Mouse (Mus musculus) left cerebral cortex, adult 2 months (tissue): ENCODE measurements around the gene Mrpl37. TPM values are rescaled to one million over a fixed set of nuclear protein-coding genes. Genes with fewer than 3 reads are reported as not detected.
"Not testable (repeated sequence)": the region's sequence is repeated elsewhere in the genome, so short reads cannot be mapped to it uniquely, and the experiment has no call there.

Experiments used
- DNase-seq, 2 experiments: peaks; one replicate each; pipeline ENCODE4 v3.0.0; 2021 to 2022; ENCODE audit warnings: low spot score in 2 of 2, mixed read lengths in 1 of 2; ENCODE audit errors: extremely low spot score in 1 of 2
- H3K27ac ChIP-seq: fragments of 200-600 bp; 2 replicates; pipeline ENCODE4 v1.8.1; 2022
- H3K4me3 ChIP-seq: fragments of 200-600 bp; 2 replicates; pipeline ENCODE4 v1.8.1; 2022
- CTCF ChIP-seq: fragments of 200-600 bp; IDR thresholded peaks from 2 replicates; pipeline ENCODE4 v1.8.1; 2022; ENCODE audit warnings: antibody characterized with exemption, mild to moderate bottlenecking, moderate library complexity
- intact Hi-C: fragments of 180-260 bp; cut with DNase I; formaldehyde crosslinking; loops from one replicate; pipeline ENCODE4 v1.15.1; 2025
- long read RNA-seq, 2 experiments: library from polyadenylated mRNA; stranded (forward); transcript quantifications; one replicate each; pipeline ENCODE4 v2.0.0; 2021; ENCODE audit warnings: borderline mapping rate in 2 of 2
- total RNA-seq, 2 experiments: library from RNA; stranded (reverse); gene quantifications; 2 replicates each; pipeline ENCODE4 v1.2.3; 2021

Gene Mrpl37
- total RNA-seq: 10 to 100 TPM; 56.3 to 64.9 TPM
- long read RNA-seq, experiment 1, transcript Mrpl37-201 (7 exons, 1,498 nt): major isoform, 35 of 48 reads
- long read RNA-seq, experiment 1, partial matches to known transcripts: 4 of 48 reads
- long read RNA-seq, experiment 1, other reads (novel, unspliced or antisense): 9 of 48 reads
- long read RNA-seq, experiment 2, transcript Mrpl37-201 (7 exons, 1,498 nt): major isoform, 17 of 26 reads
- long read RNA-seq, experiment 2, partial matches to known transcripts: 5 of 26 reads
- long read RNA-seq, experiment 2, other reads (novel, unspliced or antisense): 4 of 26 reads

- H3K27ac ChIP-seq: peak within 1 kb of the TSS; percentile 89
- intact Hi-C loops: loop anchor here (2.0 to 5.0 kb wide), 2 partner anchors 96 to 229 kb away; no protein-coding TSS in a partner anchor
- H3K4me3 ChIP-seq: peak within 1 kb of the TSS; percentile 94
- DNase-seq: peak; percentile 95
- TF ChIP-seq CTCF: no peak
Measured at GRCm38 (mm10) chr4:107066252-107067124, at the start of gene Mrpl37, which contains the start of gene Cyb5rl. TSS of gene Mrpl37 (minus strand) at chr4:107066868. TSS of gene Cyb5rl (plus strand) at chr4:107066988.

GRCm38 (mm10) chr4:107114278-107114677 lies 47.6 kb upstream of the Mrpl37 start:
- Histone ChIP-seq H3K4me3 (no peak overlapping the region), H3K27ac (no peak overlapping the region)
- intact Hi-C loops: no loop called here
- DNase-seq: no peak
- no peak for TF ChIP-seq CTCF

- intact Hi-C loops, H3K27ac ChIP-seq, H3K4me3 ChIP-seq, DNase-seq: not testable (repeated sequence)
Measured at GRCm38 (mm10) chr4:107109181-107109580, 42.5 kb upstream of the Mrpl37 start.

DNA sequence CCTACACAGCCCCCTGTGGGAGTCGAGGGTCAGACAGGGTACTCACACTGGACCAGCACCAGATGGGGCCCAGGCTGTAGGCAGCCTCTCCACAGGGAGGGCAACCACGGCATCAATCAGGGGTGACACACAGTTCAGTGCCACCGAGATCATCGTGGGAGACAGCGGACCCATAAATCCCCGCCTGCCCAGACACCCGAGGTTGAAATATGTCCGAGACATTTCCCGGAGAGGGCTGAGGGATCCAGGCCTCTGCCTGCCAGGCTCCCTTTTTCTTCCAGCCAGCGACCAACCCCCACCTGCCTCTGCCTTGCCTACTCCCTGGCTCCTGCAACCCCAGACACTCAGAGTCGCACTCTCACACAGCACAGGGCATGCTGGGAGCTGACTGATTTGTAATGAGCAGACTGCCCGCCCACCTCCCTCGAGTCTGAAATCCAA lies 41.6 kb upstream of the Mrpl37 start:
- H3K27ac ChIP-seq: no peak overlapping the region
- no peak for TF ChIP-seq CTCF
- intact Hi-C loops: no loop called here
- no peak overlapping the region for H3K4me3 ChIP-seq
- DNase-seq: peak; percentile 23 to 26

- no peak for TF ChIP-seq CTCF
- no peak for DNase-seq
- intact Hi-C loops: no loop called here
- no peak overlapping the region for H3K4me3 ChIP-seq
- H3K27ac ChIP-seq: no peak overlapping the region
Measured at GRCm38 (mm10) chr4:107106777-107107176, 40.1 kb upstream of the Mrpl37 start.

DNA sequence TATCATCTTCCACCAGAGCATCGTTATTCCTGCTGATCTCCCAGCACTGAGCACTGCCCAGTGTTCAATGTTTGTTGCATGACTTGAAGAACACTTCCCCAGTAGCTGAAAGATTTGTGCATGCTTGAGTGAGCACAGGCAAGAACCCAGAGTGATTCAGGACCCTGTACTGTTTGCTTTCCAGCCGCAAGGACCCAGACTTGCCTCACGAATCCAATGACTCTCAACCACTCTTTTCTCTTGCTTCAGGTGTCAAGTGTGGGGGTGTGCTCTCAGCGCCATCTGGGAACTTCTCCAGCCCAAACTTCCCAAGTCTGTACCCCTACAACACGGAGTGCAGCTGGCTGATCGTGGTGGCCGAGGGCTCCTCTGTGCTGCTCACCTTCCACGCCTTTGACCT lies 35.6 kb upstream of the Mrpl37 start:
- Histone ChIP-seq H3K4me3 (no peak overlapping the region), H3K27ac (no peak overlapping the region)
- no peak for DNase-seq
- TF ChIP-seq CTCF: no peak
- intact Hi-C loops: no loop called here

GRCm38 (mm10) chr4:107098791-107099525 lies 32.3 kb upstream of the Mrpl37 start:
- no peak for TF ChIP-seq CTCF
- Histone ChIP-seq H3K4me3 (no peak overlapping the region), H3K27ac (no peak overlapping the region)
- intact Hi-C loops: no loop called here
- no peak for DNase-seq

DNA sequence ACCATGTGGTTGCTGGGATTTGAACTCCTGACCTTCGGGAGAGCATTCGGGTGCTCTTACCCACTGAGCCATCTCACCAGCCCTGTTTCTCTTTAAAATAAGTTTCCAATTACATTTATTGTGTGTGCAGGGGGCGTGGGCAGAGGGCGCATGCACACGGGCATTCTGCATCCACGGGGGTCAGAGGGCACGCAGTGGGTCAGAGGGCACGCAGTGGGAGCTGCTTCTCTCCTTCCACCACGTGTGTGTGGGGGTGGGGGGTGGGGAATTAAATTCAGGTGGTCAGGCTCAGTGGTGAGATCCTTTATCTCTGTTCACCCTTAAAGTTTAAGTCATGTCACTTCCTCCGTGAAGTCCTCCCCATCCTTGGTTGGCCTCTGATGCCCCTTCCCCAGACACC lies 31.7 kb upstream of the Mrpl37 start:
- intact Hi-C loops: no loop called here
- no peak for TF ChIP-seq CTCF
- Histone ChIP-seq H3K4me3 (no peak overlapping the region), H3K27ac (no peak overlapping the region)
- DNase-seq: no peak

DNA sequence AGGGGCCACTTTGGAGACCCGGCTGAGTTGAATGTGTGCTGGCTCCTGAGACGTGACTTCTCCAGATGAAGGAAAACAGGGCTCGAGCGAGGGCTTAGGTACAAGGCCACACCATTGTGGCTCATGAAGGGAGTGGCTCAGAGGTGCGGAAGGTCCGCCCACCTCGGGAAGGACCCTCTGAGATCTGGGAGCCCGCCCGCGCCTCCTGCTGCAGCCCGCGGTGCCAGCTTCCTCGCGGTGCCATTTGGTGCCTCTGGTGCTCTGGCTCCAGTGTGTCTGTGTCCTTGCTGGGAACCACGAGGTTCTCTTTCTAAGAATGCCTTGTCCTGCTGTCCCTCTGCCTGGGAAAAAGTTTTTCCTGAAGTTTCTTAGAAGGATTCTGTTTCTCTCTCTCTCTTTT lies 31.2 kb upstream of the Mrpl37 start:
- Histone ChIP-seq H3K4me3 (no peak overlapping the region), H3K27ac (no peak overlapping the region)
- intact Hi-C loops: no loop called here
- TF ChIP-seq CTCF: no peak
- DNase-seq: no peak

- no peak within 1 kb of the TSS for H3K4me3 ChIP-seq
Measured at GRCm38 (mm10) chr4:107096841-107097373, 30.2 kb upstream of the Mrpl37 start, which contains the start of gene Cdcp2. TSS of gene Cdcp2 (plus strand) at chr4:107096891.

DNA sequence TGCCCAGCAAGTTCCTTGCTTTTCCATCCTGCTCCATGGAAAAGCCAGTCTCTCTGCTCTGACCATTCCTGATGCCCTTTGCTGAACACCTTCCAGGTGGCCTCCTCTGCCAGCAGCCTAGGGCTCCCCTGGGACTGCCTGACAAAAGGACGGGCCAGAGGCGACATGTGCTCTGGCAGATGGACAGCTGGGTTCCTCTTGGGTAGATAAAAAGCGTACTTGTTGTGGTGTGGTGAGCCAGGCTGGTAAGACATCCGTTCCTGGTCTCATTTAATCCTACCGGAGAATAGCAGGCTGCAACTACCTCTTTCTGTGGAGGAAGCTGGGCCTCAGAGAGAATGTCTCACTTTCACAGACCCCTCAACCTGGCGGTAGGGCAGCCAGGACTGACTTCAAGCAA lies 29.4 kb upstream of the Mrpl37 start:
- intact Hi-C loops: no loop called here
- no peak for TF ChIP-seq CTCF
- no peak overlapping the region for H3K27ac ChIP-seq
- no peak overlapping the region for H3K4me3 ChIP-seq
- no peak for DNase-seq

More at GRCm38 (mm10) chr4:107096841-107097373, 30.2 kb upstream of the Mrpl37 start, which contains the start of gene Cdcp2:
- intact Hi-C loops: no loop called here
- H3K27ac ChIP-seq: no peak within 1 kb of the TSS
- DNase-seq: no peak
- TF ChIP-seq CTCF: no peak
